Mouse (Mus musculus): ENCODE results near the gene Tex9.

The Tex9 gene

DNA sequence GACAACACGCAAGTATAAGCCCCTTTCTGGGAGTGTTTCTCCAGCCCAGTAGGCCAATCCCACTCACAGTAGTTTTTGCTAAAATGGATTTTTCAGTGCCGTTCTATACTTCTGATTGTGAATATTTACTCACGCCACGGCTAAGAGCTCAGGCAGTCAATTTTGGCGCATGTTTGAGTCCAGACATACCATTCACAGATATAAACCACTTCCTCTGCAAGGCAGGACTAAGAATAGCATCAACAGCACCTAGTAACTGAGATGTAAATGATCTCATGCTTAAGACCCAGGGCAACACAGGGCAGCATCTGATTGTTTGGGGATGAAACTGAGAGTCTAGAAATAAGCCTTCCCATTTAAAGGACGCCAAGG, at the start of gene Tex9:
Gene Tex9 (minus strand): TSS at position 19 of the 372 bp plus-strand sequence.
- in situ Hi-C loops (cut with MseI, MboI), result no loop called here

GRCm38 (mm10) chr9:72537086-72537485, 45.1 kb upstream of the Tex9 start:
- in situ Hi-C loops (cut with MseI, MboI), result no loop called here

GRCm38 (mm10) chr9:72535394-72535793, 43.4 kb upstream of the Tex9 start:
- in situ Hi-C loops (cut with MseI, MboI), result no loop called here

DNA sequence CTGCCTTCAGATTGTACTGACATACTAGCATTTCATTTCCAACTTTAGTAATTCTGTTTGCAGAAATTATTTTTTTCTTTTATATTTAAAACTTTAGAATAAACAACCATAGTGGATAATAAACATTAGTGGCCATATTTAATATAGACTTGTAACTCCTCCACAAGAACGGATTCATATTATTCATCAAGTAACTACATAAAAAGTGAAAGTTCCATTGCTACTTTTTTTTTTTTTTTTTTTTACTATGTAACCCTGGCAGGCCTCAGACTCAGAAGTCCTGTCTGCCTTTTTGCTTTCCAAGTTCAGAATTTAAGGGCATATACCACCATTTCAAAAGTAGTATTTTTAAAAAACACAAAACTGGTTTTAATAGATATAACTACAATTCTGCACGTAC, 43.0 kb upstream of the Tex9 start:
- in situ Hi-C loops (cut with MseI, MboI), result no loop called here

DNA sequence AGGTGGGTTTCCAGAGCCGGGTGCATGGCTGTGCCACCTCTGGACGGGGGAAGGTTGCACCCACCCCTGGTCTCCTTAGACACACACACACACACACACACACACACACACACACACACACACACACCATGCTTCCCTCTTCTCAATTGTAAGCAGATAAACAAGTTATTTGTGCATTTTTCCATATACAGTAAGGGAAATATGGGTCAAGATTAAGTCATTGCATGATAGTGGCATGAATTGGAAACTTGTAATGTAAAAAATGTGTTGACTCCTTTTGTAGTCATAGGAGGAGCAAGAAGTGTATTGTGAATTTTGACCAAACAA, 41.0 kb upstream of the Tex9 start:
- in situ Hi-C loops (cut with MseI, MboI), result no loop called here

DNA sequence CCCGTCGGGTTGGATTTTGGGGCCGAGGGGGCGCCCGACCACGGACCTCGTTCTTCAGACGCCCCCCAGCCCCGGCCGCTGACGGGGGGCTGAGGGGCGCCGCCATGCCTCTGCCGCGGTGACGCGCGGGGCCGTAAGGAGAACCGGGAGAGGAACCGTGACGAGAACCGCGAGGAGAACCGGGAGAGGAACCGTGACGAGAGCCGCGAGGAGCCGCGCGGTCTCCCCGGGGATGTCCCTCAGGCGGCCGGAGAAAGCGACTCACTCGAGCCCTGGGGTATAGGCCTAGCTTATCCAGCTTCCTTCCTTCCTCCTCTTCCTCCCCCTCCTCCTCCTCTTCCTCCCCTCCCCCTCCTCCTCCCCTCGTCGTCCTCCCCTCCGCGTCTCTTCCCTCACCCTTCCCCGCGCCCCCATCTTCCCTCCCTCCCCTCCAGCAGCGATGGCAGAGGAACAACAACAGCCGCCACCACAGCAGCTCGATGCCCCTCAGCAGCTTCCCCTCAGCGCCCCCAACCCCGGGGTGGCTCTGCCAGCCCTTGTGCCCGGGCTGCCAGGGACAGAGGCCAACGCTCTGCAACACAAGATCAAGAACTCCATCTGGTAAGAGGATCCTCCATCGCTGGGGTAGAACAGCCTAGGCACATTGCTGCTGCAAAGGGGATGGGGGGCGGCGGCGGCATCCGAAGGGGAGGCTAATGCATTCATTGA, 40.5 kb upstream of the Tex9 start:
- in situ Hi-C loops (cut with MseI, MboI), result no loop called here

- in situ Hi-C loops (cut with MseI, MboI), result no loop called here
Observed at GRCm38 (mm10) chr9:72531996-72532380, 40.0 kb upstream of the Tex9 start, which contains the start of gene Rfx7. Gene Rfx7 (plus strand): TSS chr9:72532240.

DNA sequence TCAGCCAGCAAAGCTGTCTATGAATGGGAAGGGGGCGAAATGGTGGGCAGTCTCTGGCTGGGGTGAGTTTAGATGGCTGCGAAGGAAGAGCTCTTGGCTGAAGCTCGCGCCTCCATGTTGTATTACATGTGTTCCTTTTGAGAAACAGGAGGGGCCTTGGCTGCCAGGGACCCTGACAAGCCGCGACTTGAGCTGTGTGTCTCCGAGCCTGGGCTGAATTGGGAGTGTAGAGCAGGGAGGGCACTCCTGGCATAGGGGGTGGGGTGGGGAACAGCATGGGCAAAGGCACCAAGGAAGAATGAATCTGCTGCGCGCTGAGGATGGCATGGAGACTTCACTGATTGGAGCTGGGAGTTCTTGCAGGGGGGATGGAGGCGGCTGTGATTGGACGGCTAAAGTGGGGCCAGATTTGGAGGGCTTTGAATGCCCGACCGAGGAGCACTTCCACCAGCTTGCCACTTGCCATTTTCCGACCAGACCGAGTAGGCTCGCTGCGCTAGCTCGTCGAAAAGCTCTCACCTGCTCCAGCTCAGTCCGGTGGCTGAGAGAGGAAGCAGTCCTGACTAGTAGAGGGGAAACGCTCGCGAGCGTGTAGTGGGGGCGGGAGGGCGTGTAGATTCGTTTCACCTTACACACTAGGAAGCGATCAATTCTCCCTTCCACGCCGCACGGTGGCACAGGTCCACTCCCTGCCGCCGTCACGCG, 39.4 kb upstream of the Tex9 start:
- in situ Hi-C loops (cut with MseI, MboI), result no loop called here

- in situ Hi-C loops (cut with MseI, MboI), result no loop called here
Observed at GRCm38 (mm10) chr9:72530824-72531223, 38.8 kb upstream of the Tex9 start.

GRCm38 (mm10) chr9:72530237-72530636, 38.2 kb upstream of the Tex9 start:
- in situ Hi-C loops (cut with MseI, MboI), result no loop called here

GRCm38 (mm10) chr9:72526091-72526490, 34.1 kb upstream of the Tex9 start:
- in situ Hi-C loops (cut with MseI, MboI), result no loop called here

- in situ Hi-C loops (cut with MseI, MboI), result no loop called here
Observed at GRCm38 (mm10) chr9:72520849-72521248, 28.8 kb upstream of the Tex9 start.

DNA sequence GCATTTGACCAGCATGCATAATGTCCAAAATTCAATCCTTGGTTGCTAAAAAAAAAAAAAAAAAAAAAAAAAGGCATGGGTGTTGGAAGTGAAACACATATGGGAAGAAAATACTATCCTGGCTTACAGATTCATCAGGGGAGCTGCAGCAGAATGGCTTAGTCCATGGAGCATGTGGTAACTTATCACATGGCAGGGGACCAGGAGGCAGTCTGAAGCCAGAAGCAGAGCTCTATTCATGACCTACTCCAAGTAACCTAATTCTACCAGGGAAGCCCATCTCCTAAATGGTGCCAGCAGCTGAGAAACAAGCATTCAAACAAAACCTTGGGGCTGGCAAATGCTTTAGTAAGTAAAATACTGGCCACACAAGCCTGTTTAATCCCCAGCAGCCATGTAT, 27.2 kb upstream of the Tex9 start:
- in situ Hi-C loops (cut with MseI, MboI), result no loop called here

- in situ Hi-C loops (cut with MseI, MboI), result no loop called here
Observed at GRCm38 (mm10) chr9:72515366-72515765, 23.4 kb upstream of the Tex9 start.

GRCm38 (mm10) chr9:72512229-72512981, 20.4 kb upstream of the Tex9 start:
- in situ Hi-C loops (cut with MseI, MboI), result no loop called here

DNA sequence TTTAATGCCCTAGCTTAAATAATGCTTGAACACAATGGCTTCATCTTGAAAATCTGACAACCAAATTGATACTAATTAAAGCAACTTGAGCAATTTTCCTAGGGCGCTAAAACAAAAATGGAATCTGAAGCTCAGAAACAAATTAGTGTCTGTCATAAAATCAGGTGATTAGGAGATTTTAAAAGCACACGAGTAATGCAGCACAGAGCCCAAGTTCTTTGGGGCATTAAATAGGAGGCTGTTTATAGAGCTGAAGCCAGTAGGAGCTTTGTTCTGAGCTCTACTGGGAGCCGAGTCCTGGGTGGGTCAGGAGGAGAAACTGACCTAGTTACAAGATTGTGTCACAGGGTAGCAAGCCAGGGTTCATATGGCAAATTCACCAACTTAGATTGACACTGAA, 5.2 kb upstream of the Tex9 start:
- in situ Hi-C loops (cut with MseI, MboI), result no loop called here

GRCm38 (mm10) chr9:72496691-72497090, 4.7 kb upstream of the Tex9 start:
- in situ Hi-C loops (cut with MseI, MboI), result no loop called here

DNA sequence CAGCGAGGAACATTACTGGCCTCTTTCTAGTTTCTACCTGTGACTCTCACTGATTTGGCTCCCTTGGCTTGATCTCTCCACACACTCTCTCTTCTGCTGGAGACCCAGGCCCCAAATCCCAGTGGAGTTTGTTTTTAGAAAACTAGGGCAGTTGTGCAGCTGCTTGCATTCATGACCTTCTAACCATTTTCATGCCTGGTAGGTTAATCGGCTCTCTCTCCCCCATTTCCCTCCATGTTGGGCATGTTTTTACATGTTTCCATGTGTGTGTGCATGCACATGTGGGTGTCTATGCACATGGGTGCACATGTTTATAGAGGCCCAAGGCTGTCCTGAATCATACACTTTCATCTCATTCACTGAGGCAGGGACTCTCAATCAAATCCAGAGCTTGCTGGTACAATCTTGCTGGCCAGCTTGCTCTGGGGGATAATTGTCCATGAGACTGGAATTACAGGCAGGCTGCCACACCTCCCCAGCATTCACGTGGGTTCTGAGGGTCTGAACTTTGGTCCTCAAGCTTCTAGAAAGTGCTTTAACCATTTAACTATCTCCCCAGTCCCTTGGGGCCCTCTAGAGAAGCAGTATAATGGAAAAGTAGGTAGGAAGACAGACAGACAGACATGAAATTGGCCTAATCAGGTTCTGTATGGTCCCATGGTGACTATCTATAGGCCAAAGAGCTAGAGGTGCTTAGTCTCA, 2.1 kb upstream of the Tex9 start:
- in situ Hi-C loops (cut with MseI, MboI), result no loop called here

GRCm38 (mm10) chr9:72493465-72493864, 1.5 kb upstream of the Tex9 start:
- in situ Hi-C loops (cut with MseI, MboI), result no loop called here

- in situ Hi-C loops (cut with MseI, MboI), result no loop called here
Observed at GRCm38 (mm10) chr9:72491559-72492193, 336 bp downstream of the Tex9 start.

DNA sequence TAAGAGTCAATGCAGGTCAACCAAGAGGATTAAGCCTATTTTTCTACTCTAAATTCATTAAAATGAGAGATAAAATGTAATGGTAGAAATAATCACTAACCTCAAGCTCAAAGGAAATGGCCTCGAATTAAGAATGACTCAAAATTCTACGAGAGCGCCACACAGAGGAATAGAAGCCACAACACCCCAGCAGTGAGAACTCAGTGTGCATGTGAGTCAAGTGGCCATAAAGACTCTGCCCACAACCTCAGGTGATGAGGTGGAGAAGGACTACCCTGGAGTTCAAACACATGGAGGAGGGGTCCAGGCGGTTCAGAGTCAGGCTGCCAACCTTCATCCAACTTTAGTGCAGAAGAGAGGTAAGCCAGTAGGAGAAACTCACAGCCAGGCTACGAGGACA, 2.9 kb downstream of the Tex9 start:
- in situ Hi-C loops (cut with MseI, MboI), result no loop called here

DNA sequence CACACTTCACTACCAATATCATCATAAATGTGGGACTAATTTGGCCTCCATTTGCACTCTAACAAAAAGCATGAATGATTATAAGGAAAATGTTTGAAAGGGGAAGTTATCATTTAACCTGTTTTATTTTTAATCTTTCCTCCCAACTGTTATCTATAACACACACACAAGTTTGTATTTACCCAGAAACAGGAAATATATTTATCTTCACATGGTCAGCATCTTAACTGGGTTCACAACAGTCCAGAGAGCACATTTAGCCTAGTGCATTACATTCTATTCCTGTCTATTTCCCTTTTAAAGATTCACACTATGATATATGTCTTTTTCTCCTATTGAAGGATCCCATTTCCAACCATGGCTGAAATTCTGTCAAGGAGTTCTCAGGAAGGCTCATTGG, 3.5 kb downstream of the Tex9 start:
- in situ Hi-C loops (cut with MseI, MboI), result no loop called here

Measured in mouse trophoblast stem cell (cell line).